Mouse (Mus musculus) c-Kit-positive CD71-positive TER-119-negative erythroid progenitor cells, embryonic 14.5 days (primary cell): ENCODE measurements around the gene Galnt13.
"Not testable (repeated sequence)": the region's sequence is repeated elsewhere in the genome, so short reads cannot be mapped to it uniquely, and the experiment has no call there.

Experiments
- DNase-seq: peaks from one replicate; pipeline ENCODE4 v3.0.0-alpha.2; 2013; ENCODE audit warnings: low read depth

The Galnt13 gene

DNA sequence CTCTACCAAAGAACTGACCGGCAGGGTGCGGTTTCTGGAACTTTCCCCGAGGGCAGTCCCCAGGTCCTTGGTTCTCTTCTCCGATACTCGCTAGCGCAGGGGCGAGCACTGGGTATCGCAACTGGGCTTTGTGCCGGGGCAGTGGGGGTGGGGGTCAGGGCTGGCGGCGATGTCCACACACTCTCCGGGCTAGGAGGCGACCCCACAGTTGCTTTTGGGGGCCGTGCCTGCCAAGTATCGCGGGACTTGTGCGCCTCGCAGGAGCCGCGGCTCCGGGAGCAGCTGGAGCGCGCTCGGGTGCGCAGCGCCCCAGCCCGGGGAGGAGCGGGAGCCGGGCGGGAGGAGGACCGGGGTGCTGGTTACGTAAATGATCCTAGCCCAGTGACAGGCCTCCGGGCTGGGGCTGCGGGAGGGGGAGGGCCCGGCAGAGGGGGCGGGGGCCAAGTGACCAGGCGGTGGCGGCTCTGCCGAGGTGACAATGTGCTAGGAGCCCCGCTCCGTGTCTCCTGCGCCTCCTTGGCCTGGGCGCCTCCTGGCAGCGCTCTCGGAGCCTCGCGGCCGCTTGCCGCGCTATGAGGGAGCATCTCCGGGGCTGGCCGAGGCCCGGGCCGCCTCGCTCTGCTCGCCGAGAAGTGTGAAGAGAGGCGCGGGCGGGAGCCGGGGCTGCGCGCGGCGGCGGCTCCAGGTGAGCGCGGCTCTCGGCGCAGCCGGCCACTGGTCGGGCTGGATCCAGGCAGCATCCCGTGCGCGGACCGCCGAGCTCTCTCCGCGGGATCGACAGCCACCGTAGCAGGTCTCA lies at the start of gene Galnt13:
TSS of gene Galnt13 (plus strand) at position 381 of the 799 bp plus-strand sequence.
- DNase-seq: no peak

GRCm38 (mm10) chr2:54431060-54431459 lies 5.1 kb upstream of the Galnt13 start:
- no peak for DNase-seq

DNA sequence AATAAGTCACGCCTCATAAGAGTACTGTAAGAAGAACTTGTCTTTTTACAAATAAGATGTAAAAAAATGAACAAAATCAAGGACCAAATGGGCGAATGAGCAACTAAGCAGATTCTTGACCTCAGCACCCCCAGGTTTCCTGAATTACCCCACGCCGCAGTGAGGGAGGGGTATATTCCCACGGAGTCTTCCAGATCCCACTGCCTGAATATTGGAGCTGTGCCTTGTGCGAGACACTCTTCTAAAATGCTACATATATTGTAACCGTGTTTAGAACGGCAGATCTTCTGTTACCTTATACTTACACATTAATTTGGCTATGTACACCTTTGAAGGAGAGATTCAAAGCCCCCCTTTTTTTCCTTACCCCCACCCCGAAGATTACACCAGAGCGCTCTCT lies 737 bp upstream of the Galnt13 start:
- DNase-seq: no peak

DNA sequence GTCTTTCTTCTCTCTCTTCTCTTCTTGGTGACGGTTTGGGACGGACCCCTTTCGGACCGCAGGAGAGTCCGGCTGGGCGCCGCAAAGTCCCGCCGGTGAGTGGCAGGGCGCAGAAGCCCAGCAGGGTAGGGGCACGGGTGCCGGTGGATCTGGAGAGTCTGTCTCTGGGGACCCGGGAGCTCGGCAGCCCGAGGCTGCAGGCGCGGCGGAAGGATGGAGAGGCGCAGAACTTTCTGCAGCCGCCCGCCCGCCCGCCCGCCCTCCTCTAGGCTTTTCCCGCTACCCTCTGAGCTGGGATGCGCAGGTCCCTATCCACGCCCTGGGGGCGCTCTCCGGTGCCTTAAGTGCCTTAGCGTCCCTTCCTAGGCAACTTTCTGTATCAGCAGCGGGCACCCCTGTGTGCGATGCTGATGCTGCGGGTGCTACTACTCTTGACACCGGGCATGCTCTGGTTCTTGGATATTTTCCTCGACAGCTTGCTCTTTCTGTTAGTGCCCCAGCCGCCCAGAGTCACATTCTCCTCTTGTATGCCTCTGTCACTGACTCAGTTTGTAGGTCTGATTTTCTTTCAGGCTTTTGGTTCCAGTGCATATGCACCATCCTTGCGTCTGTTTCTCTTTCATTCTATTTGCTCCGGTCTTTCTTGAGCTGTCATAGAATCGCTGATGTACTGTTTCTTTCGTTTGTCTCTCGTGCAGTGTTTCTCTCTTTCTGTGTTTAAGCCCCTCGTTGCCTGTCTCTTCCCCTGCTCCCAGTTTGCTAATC lies 801 bp downstream of the Galnt13 start:
- DNase-seq: no peak

DNA sequence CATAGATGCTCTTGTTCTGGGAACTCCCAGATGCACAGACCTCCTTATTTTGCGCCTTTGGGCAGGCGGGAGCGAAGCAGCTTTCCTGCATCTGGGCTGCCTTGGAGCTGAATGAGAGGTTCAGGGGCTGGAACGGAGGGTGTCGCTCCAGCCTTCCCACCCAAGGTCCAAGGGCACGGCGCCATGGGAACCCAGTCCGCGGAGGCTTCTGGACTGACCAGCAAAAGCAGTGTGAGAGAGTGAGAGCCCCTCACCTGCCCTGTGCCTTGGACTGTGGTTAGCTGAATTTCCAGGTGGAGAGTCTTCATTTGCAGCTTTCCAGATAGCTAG lies 1.3 kb downstream of the Galnt13 start:
- no peak for DNase-seq

GRCm38 (mm10) chr2:54442734-54443500 lies 6.8 kb downstream of the Galnt13 start:
- DNase-seq: no peak

DNA sequence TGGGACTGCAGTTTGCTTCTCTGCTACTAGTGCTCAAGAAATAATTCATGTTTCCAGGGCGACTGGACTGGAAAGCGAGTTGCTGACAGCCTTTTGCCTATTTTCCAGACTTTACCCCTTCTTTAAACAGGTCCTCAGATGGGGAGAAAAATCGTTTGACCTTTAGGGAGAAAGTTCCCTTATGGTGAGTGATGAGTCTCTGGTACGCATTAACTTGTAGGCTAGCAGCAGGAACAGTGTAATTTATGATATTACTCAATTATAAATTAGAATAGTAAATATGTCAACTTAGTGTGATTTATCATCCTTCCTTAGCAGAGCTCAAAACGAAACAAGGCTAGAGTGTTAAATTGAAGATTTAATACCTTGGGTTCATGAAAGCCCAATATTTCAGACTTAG lies 47.3 kb downstream of the Galnt13 start:
- no peak for DNase-seq

DNA sequence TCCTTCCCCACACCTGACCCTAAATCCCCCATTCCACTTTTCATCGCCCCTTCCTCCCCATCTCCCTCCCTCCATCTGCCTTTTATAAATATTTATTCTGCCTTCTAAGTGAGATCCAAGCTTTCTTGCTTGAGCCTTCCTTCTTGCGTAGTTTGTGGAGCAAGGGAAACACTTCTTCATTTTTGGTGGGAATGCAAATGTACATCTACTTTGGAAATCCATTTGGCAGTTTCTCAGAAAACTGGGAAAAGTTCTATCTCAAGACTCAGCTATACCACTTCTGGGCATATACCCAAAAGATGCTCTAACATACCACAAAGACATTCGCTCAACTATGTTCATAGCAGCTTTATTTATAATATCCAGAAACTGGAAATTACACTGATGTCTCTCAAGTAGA lies 86.9 kb downstream of the Galnt13 start:
- DNase-seq: no peak

- DNase-seq: no peak
Measured at GRCm38 (mm10) chr2:54527073-54527472, 91.0 kb downstream of the Galnt13 start.

DNA sequence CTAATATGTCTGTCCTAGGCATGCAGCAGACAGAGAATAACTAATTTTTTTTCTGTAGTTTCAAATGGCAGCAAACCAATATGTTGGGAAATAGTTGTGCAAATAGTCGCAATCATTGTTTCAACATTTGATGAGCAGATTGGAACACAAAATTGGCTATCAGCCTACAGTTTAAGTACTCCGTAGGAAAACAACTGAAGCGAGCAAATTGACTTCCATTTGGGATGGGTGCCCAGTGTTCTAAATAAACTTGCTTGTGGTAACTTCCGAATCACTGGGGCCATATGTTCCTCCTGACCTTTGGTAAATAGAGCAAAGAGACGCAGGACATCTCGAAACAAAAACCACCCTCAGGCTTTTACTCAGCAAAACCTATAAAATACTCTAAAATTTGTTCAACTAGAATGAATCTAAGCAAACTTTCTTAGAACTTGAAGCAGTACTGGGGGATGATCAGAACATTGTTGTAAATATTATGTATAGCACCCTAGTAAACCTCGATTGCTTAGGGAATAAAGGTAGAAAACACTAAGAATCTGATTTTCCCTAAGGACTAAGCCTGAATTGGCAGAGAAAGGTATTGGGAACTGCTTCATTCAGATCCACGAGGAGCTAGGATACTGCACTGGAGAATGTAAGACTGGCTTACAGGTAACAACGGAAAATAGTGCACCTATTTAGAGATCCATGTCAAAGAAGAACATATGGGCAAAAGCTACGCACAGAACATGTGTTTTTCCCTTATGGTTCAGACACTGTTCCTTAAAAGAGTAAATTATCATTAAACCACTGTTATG lies 122.4 kb downstream of the Galnt13 start:
- DNase-seq: no peak

GRCm38 (mm10) chr2:54565068-54565467 lies 129.0 kb downstream of the Galnt13 start:
- no peak for DNase-seq

- no peak for DNase-seq
Measured at GRCm38 (mm10) chr2:54567186-54567585, 131.1 kb downstream of the Galnt13 start.

GRCm38 (mm10) chr2:54567632-54568031 lies 131.5 kb downstream of the Galnt13 start:
- no peak for DNase-seq

- DNase-seq: not testable (repeated sequence)
Measured at GRCm38 (mm10) chr2:54713817-54714216, 277.7 kb downstream of the Galnt13 start.

- no peak for DNase-seq
Measured at GRCm38 (mm10) chr2:54751232-54751631, 315.1 kb downstream of the Galnt13 start.

- no peak for DNase-seq
Measured at GRCm38 (mm10) chr2:54759781-54760180, 323.7 kb downstream of the Galnt13 start.

GRCm38 (mm10) chr2:54778790-54779273 lies 342.7 kb downstream of the Galnt13 start:
- DNase-seq: no peak

DNA sequence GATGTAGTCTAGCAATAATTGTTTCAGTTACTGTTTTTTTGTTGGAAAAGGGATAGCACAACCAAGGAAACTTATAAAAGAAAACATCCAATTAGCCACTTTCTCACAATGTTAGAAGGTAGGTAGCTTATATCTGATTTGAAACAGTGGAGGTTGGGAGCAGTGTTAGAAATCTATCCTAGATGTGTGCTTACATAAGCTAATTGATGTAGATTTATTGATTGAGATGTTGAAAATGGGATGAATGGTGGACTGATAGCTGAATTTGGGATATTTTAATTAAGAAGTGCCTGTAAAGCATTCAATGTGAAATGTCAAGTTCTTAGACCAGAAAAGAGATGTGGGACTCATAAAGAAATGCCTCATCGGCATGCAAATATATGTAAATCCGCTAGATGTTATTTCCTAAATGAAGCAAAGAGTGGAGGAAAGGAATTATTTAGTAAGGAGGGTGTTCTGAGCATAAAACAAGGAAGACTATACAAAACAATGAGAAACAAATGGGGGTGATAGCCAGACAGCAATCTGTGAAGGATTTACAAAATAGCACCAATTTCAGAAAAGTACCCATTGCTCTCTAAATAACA lies 377.6 kb downstream of the Galnt13 start:
- DNase-seq: no peak

- no peak for DNase-seq
Measured at GRCm38 (mm10) chr2:54841245-54841644, 405.1 kb downstream of the Galnt13 start.

- DNase-seq: no peak
Measured at GRCm38 (mm10) chr2:54906282-54907060, 470.4 kb downstream of the Galnt13 start.
